Mouse (Mus musculus): Measurements from ENCODE around the gene Phf11c. TPM values are rescaled to one million over a fixed set of nuclear protein-coding genes. Genes with fewer than 3 reads are reported as not detected.
A peak's percentile ranks its signal among the peaks of the same experiment; 100 is the strongest.

The Phf11c gene
- total and polyA plus RNA-seq, 3 experiments = 1.1 to 2.4 (median 1.8) TPM

DNA sequence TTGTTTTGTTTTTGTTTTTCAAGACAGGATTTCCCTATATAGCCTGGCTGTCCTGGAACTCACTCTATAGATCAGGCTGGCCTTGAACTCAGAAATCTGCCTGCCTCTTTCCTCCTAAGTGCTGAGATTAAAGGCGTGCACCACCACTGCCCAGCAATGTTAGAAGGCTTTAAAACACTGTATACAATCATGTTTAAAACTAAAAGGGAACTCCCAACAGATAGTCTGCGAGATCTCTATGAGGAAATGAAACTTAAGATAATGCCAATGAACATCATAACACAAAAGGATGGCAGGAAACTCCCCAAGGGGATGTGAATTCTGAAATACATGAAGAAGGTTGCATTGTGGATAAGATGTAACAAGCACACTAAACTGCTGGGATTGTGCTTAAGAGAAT, 43.3 kb upstream of the Phf11c start:
- dilution Hi-C loops (cut with MboI; ENCODE audit: extremely low pct_ligation_motif_present, extremely low pct_unique_long_range_greater_than_20kb, low sequenced_read_pairs) (no loop called here), in situ Hi-C loops (cut with MboI; ENCODE audit: low pct_ligation_motif_present, low pct_unique_long_range_greater_than_20kb, low sequenced_read_pairs) (no loop called here)
- Histone ChIP-seq H3K9me3 (replicated peaks; ENCODE audit: low read length) (no peaks in the 10 kb centered on the region), H3K79me2 (replicated peaks; ENCODE audit: control insufficient read depth, extremely low read depth, insufficient read depth, poor library complexity, severe bottlenecking) (peaks cover 30% of the 10 kb centered on the region), H3K27me3 (replicated peaks) (no peaks in the 10 kb centered on the region), H3K4me3 (replicated peaks in 1 of 3; ENCODE audit: low read depth in 2 of 3, low read length in 2 of 3, poor library complexity in 1 of 3) (peak overlapping the region; percentile 20 to 85 (median 72)), H3K27ac (ENCODE audit: insufficient read depth, low read depth) (peak overlapping the region; percentile 42; the same call in 1 of the 2 replicates), H3K36me3 (replicated peaks in 1 of 2; ENCODE audit: control insufficient read depth in 1 of 2, insufficient read depth in 1 of 2, low read length in 1 of 2) (peaks cover 4 to 5% of the 10 kb centered on the region in 2 experiments), H3K4me1 (ENCODE audit: control insufficient read depth in 1 of 2, insufficient read depth in 2 of 2) (peaks cover 0 to 43% of the 10 kb centered on the region in 2 experiments; a peak in 2 of 4 replicates), H3K9ac (ENCODE audit: insufficient read depth, low read depth) (peak overlapping the region; percentile 30), H3K4me2 (ENCODE audit: insufficient read depth, low read depth, poor library complexity, severe bottlenecking) (peak overlapping the region; percentile 92)
- peak; percentile 68 for DNase-seq (ENCODE audit: extremely low read depth)
- no peak for TF ChIP-seq POLR2A (IDR thresholded peaks at IDR 0.05; ENCODE audit: low read depth, low read length)
- peak; percentile 62; the same call in 1 of the 2 replicates for TF ChIP-seq SIN3A (IDR thresholded peaks at IDR 0.05; ENCODE audit: low read length)
- 0 out of 2 replicates have a peak, but pooled peaks have one; percentile 23 for TF ChIP-seq MYC (IDR thresholded peaks at IDR 0.05; ENCODE audit: low read depth, low read length)
- TF ChIP-seq TBP (conservative IDR thresholded peaks at IDR 0.05; ENCODE audit: low read depth, low read length) = peak; percentile 93
- peak; percentile 89 for TF ChIP-seq IRF4 (IDR thresholded peaks at IDR 0.05; ENCODE audit: low read depth, low read length)
- no peak for TF ChIP-seq MAX (IDR thresholded peaks at IDR 0.05; ENCODE audit: low read length)
- no peak for TF ChIP-seq E2F4 (IDR thresholded peaks at IDR 0.05; ENCODE audit: insufficient replicate concordance, low read depth, low read length)
- no peak for TF ChIP-seq USF2 (conservative IDR thresholded peaks at IDR 0.05; ENCODE audit: low read depth, low read length)
- TF ChIP-seq ELF1 (IDR thresholded peaks at IDR 0.05; ENCODE audit: low read depth, low read length) = no peak
- TF ChIP-seq ETS1 (conservative IDR thresholded peaks at IDR 0.05; ENCODE audit: low read depth, low read length) = peak; percentile 38; the same call in 1 of the 2 replicates
- TF ChIP-seq RAD21 (IDR thresholded peaks at IDR 0.05; ENCODE audit: low read depth, low read length) = no peak
- TF ChIP-seq JUND (conservative IDR thresholded peaks at IDR 0.05; ENCODE audit: low read depth, low read length) = 0 out of 2 replicates have a peak, but pooled peaks have one; percentile 23
- no peak for TF ChIP-seq ZMIZ1 (IDR thresholded peaks at IDR 0.05; ENCODE audit: low read depth, low read length)
- TF ChIP-seq RCOR1 (conservative IDR thresholded peaks at IDR 0.05; ENCODE audit: low read depth, low read length) = no peak
- no peak for TF ChIP-seq MAZ (IDR thresholded peaks at IDR 0.05; ENCODE audit: low read depth, low read length)
- TF ChIP-seq USF1 (IDR thresholded peaks at IDR 0.05; ENCODE audit: low read depth, low read length) = no peak
- TF ChIP-seq HCFC1 (IDR thresholded peaks at IDR 0.05; ENCODE audit: low read depth, low read length) = no peak
- no peak for TF ChIP-seq UBTF (IDR thresholded peaks at IDR 0.05; ENCODE audit: low read depth, low read length)
- peak; percentile 62; the same call in 1 of the 2 replicates for TF ChIP-seq MEF2A (IDR thresholded peaks at IDR 0.05; ENCODE audit: borderline replicate concordance, low read depth, low read length)
- TF ChIP-seq JUN (IDR thresholded peaks at IDR 0.05; ENCODE audit: insufficient read depth, low read depth, low read length) = no peak
- no peak for TF ChIP-seq ZNF384 (IDR thresholded peaks at IDR 0.05; ENCODE audit: low read depth, low read length)
- no peak for TF ChIP-seq GABPA (IDR thresholded peaks at IDR 0.05; ENCODE audit: insufficient replicate concordance, low read depth, low read length)
- TF ChIP-seq SMC3 (IDR thresholded peaks at IDR 0.05; ENCODE audit: low read depth, low read length) = no peak
- TF ChIP-seq BHLHE40 (IDR thresholded peaks at IDR 0.05; ENCODE audit: low read depth, low read length) = no peak
- TF ChIP-seq EP300 (IDR thresholded peaks at IDR 0.05; ENCODE audit: low read length) = peak; percentile 84
- TF ChIP-seq CHD2 (IDR thresholded peaks at IDR 0.05; ENCODE audit: low read length) = peak; percentile 25; the same call in 1 of the 2 replicates
- TF ChIP-seq PAX5 (IDR thresholded peaks at IDR 0.05; ENCODE audit: low read length) = no peak
- TF ChIP-seq KAT2A (IDR thresholded peaks at IDR 0.05; ENCODE audit: insufficient replicate concordance, low read length) = no peak
- no peak for TF ChIP-seq CHD1 (IDR thresholded peaks at IDR 0.05; ENCODE audit: low read depth, low read length)
- TF ChIP-seq ZC3H11A (IDR thresholded peaks at IDR 0.05; ENCODE audit: low read depth, low read length) = no peak
- no peak for TF ChIP-seq CTCF (conservative IDR thresholded peaks at IDR 0.05 in 1 of 2, IDR thresholded peaks at IDR 0.05 in 1 of 2; ENCODE audit: low read depth in 2 of 2, low read length in 2 of 2)
- no peak; the same call in 1 of the 2 replicates for TF ChIP-seq MAFK (IDR thresholded peaks at IDR 0.05; ENCODE audit: insufficient replicate concordance, low read length)
- no peak for TF ChIP-seq POLR2AphosphoS2 (IDR thresholded peaks at IDR 0.05; ENCODE audit: low read depth, low read length)
- no peak for TF ChIP-seq NRF1 (IDR thresholded peaks at IDR 0.05; ENCODE audit: low read depth, low read length)

All from CH12.LX (cell line).